Mouse (Mus musculus) MEL (cell line): ENCODE data around the gene Pla2g4b. TPM values are rescaled to one million over a fixed set of nuclear protein-coding genes. Genes with fewer than 3 reads are reported as not detected.

Experiments used
- DNase-seq: peaks from one replicate; pipeline ENCODE4 v3.0.0; 2011; ENCODE audit warnings: low read depth, low spot score
- H3K27ac ChIP-seq: 2 replicates; pipeline ENCODE4 v1.5.1; 2012; ENCODE audit warnings: low read depth, mild to moderate bottlenecking, control low read depth, low read length, moderate library complexity; ENCODE audit not compliant: control insufficient read depth
- H3K27me3 ChIP-seq, 2 experiments: fragments of 150-350 bp in 1 of 2; sonication (generic) in 1 of 2; 2 replicates each; pipeline ENCODE4 v1.6.1; 2012; ENCODE audit warnings: low read length in 2 of 2, mild to moderate bottlenecking in 2 of 2, improper control_type of control experiment in 1 of 2, moderate library complexity in 1 of 2; ENCODE audit not compliant: insufficient read depth in 2 of 2, control insufficient read depth in 1 of 2
- H3K36me3 ChIP-seq, 2 experiments: 2 replicates each; pipeline ENCODE4 v1.6.1; 2012 to 2014; ENCODE audit warnings: low read length in 2 of 2, improper control_type of control experiment in 1 of 2, inconsistent platforms in 1 of 2, mild to moderate bottlenecking in 1 of 2; ENCODE audit not compliant: insufficient read depth in 2 of 2, control insufficient read depth in 1 of 2
- H3K4me1 ChIP-seq, 2 experiments: fragments of 150-350 bp in 1 of 2; sonication (generic) in 1 of 2; 2 replicates each; pipeline ENCODE4 v1.6.1; 2012; ENCODE audit warnings: low read length in 2 of 2, improper control_type of control experiment in 1 of 2, mild to moderate bottlenecking in 1 of 2; ENCODE audit not compliant: insufficient read depth in 2 of 2, control insufficient read depth in 1 of 2
- H3K4me3 ChIP-seq, 2 experiments: fragments of 150-350 bp in 1 of 2; sonication (generic) in 1 of 2; 2 replicates each; pipeline ENCODE4 v1.5.1; 2012; ENCODE audit warnings: low read depth in 2 of 2, low read length in 2 of 2, mild to moderate bottlenecking in 2 of 2, moderate library complexity in 2 of 2, control low read depth in 1 of 2, improper control_type of control experiment in 1 of 2; ENCODE audit not compliant: control insufficient read depth in 1 of 2, insufficient read depth in 1 of 2
- H3K79me2 ChIP-seq: 2 replicates; pipeline ENCODE4 v1.6.1; 2012; ENCODE audit warnings: mild to moderate bottlenecking, low read length, moderate library complexity; ENCODE audit not compliant: control insufficient read depth, poor library complexity, insufficient read depth
- H3K9ac ChIP-seq: 2 replicates; pipeline ENCODE4 v1.6.1; 2012; ENCODE audit warnings: low read depth, mild to moderate bottlenecking, control low read depth, low read length, moderate library complexity; ENCODE audit not compliant: control insufficient read depth, poor library complexity, severe bottlenecking
- H3K9me3 ChIP-seq: fragments of 150-350 bp; sonication (generic); replicated peaks from 2 replicates; pipeline ENCODE4 v1.6.1; 2012; ENCODE audit warnings: mild to moderate bottlenecking, low read length, improper control_type of control experiment, moderate library complexity; ENCODE audit not compliant: insufficient read depth
- CHD2 ChIP-seq: IDR thresholded peaks from 2 replicates; pipeline ENCODE4 v1.6.1; 2011; ENCODE audit warnings: low read length, improper control_type of control experiment
- ELF1 ChIP-seq: IDR thresholded peaks from 2 replicates; pipeline ENCODE4 v1.6.1; 2014; ENCODE audit warnings: low read depth, mild to moderate bottlenecking, inconsistent platforms, low read length, improper control_type of control experiment, moderate library complexity
- EP300 ChIP-seq, 2 experiments: IDR thresholded peaks; 2 replicates each; pipeline ENCODE4 v1.6.1; 2011; ENCODE audit warnings: improper control_type of control experiment in 2 of 2, low read length in 2 of 2, low read depth in 1 of 2, mild to moderate bottlenecking in 1 of 2
- ETS1 ChIP-seq: IDR thresholded peaks from 2 replicates; pipeline ENCODE4 v1.6.1; 2012; ENCODE audit warnings: low read depth, mild to moderate bottlenecking, inconsistent platforms, low read length, improper control_type of control experiment, moderate library complexity
- GATA1 ChIP-seq: IDR thresholded peaks from 2 replicates; pipeline ENCODE4 v1.6.1; 2011; ENCODE audit warnings: low read depth, low read length, improper control_type of control experiment
- HCFC1 ChIP-seq: IDR thresholded peaks from 2 replicates; pipeline ENCODE4 v1.6.1; 2012; ENCODE audit warnings: low read depth, mild to moderate bottlenecking, inconsistent platforms, low read length, improper control_type of control experiment, moderate library complexity
- MAFK ChIP-seq: IDR thresholded peaks from 2 replicates; pipeline ENCODE4 v1.6.1; 2011; ENCODE audit warnings: low read depth, mild to moderate bottlenecking, low read length, improper control_type of control experiment, borderline replicate concordance
- MXI1 ChIP-seq: IDR thresholded peaks from 2 replicates; pipeline ENCODE4 v1.6.1; 2011; ENCODE audit warnings: mild to moderate bottlenecking, low read depth, low read length, improper control_type of control experiment
- MYC ChIP-seq: IDR thresholded peaks from 2 replicates; pipeline ENCODE4 v1.6.1; 2011; ENCODE audit warnings: low read depth, mild to moderate bottlenecking, low read length, improper control_type of control experiment, moderate library complexity
- NELFE ChIP-seq: IDR thresholded peaks from 2 replicates; pipeline ENCODE4 v1.6.1; 2011; ENCODE audit warnings: low read depth, low read length, improper control_type of control experiment
- POLR2A ChIP-seq, 2 experiments: IDR thresholded peaks; 2 replicates each; pipeline ENCODE4 v1.6.1; 2011 to 2012; ENCODE audit warnings: low read length in 2 of 2, mild to moderate bottlenecking in 2 of 2, control low read depth in 1 of 2, improper control_type of control experiment in 1 of 2, low read depth in 1 of 2, moderate library complexity in 1 of 2; ENCODE audit not compliant: control insufficient read depth in 1 of 2, insufficient read depth in 1 of 2, poor library complexity in 1 of 2
- POLR2AphosphoS2 ChIP-seq: IDR thresholded peaks from 2 replicates; pipeline ENCODE4 v1.6.1; 2011; ENCODE audit warnings: low read length, improper control_type of control experiment
- POLR2AphosphoS5 ChIP-seq: IDR thresholded peaks from 2 replicates; pipeline ENCODE4 v1.6.1; 2012; ENCODE audit warnings: low read depth, borderline replicate concordance, mild to moderate bottlenecking, inconsistent platforms, low read length, moderate library complexity, mixed read lengths
- SIN3A ChIP-seq: IDR thresholded peaks from 2 replicates; pipeline ENCODE4 v1.6.1; 2012; ENCODE audit warnings: low read length, improper control_type of control experiment, inconsistent platforms
- SMC3 ChIP-seq: IDR thresholded peaks from 2 replicates; pipeline ENCODE4 v1.6.1; 2011; ENCODE audit warnings: low read depth, low read length, improper control_type of control experiment
- TAL1 ChIP-seq: IDR thresholded peaks from 2 replicates; pipeline ENCODE4 v1.6.1; 2012; ENCODE audit warnings: mild to moderate bottlenecking, inconsistent platforms, low read length, moderate library complexity, mixed read lengths
- TBP ChIP-seq: IDR thresholded peaks from 2 replicates; pipeline ENCODE4 v1.8.0; 2011; ENCODE audit warnings: low read depth, low read length, improper control_type of control experiment
- UBTF ChIP-seq: IDR thresholded peaks from 2 replicates; pipeline ENCODE4 v1.6.1; 2012; ENCODE audit warnings: low read depth, mild to moderate bottlenecking, inconsistent platforms, low read length, improper control_type of control experiment, moderate library complexity, borderline replicate concordance; ENCODE audit not compliant: insufficient read depth
- USF1 ChIP-seq: IDR thresholded peaks from 2 replicates; pipeline ENCODE4 v1.6.1; 2014; ENCODE audit warnings: low read depth, mild to moderate bottlenecking, inconsistent platforms, low read length, improper control_type of control experiment, moderate library complexity
- USF2 ChIP-seq, 2 experiments: IDR thresholded peaks; 2 replicates each; pipeline ENCODE4 v1.6.1; 2011 to 2012; ENCODE audit warnings: improper control_type of control experiment in 2 of 2, low read length in 2 of 2, borderline replicate concordance in 1 of 2, inconsistent platforms in 1 of 2, low read depth in 1 of 2, mild to moderate bottlenecking in 1 of 2; ENCODE audit not compliant: insufficient read depth in 1 of 2
- ZC3H11A ChIP-seq: IDR thresholded peaks from 2 replicates; pipeline ENCODE4 v1.6.1; 2012; ENCODE audit warnings: low read depth, mild to moderate bottlenecking, inconsistent platforms, low read length, improper control_type of control experiment
- ZKSCAN1 ChIP-seq: IDR thresholded peaks from 2 replicates; pipeline ENCODE4 v1.6.1; 2012; ENCODE audit warnings: low read depth, mild to moderate bottlenecking, inconsistent platforms, low read length, improper control_type of control experiment, moderate library complexity
- ZMIZ1 ChIP-seq: IDR thresholded peaks from 2 replicates; pipeline ENCODE4 v1.6.1; 2012; ENCODE audit warnings: low read depth, mild to moderate bottlenecking, inconsistent platforms, low read length, improper control_type of control experiment, moderate library complexity
- polyA plus RNA-seq, 2 experiments: library from polyadenylated mRNA; stranded (reverse) in 1 of 2; unstranded in 1 of 2; fragments of >175 nt in 1 of 2; fragments of >200 nt in 1 of 2; gene quantifications; 2 replicates each; pipeline versions ENCODE4 v1.2.1 to v1.2.4; 2012; ENCODE audit warnings: low replicate concordance in 2 of 2, low read depth in 1 of 2; ENCODE audit not compliant: insufficient read length in 2 of 2, insufficient read depth in 1 of 2, missing spikeins in 1 of 2
- total RNA-seq: library from RNA; depleted of rRNA; stranded (reverse); fragments of 300-350 nt; gene quantifications from 2 replicates; pipeline ENCODE4 v1.2.3, GENCODE M21; 2012

The Pla2g4b gene
- total and polyA plus RNA-seq, 3 experiments, result 0.32 to 0.54 TPM; not detected in 1

- Histone ChIP-seq H3K36me3 (peaks cover 0 to 32% of the 10 kb centered on the region in 2 experiments; a peak in 2 of 4 replicates), H3K9ac (no peak overlapping the region), H3K27me3 (no peaks in the 10 kb centered on the region), H3K4me3 (no peak overlapping the region), H3K4me1 (peaks cover 13 to 29% of the 10 kb centered on the region in 2 experiments), H3K9me3 (no peaks in the 10 kb centered on the region), H3K79me2 (no peaks in the 10 kb centered on the region), H3K27ac (no peak overlapping the region)
- no peak for DNase-seq
- TF ChIP-seq GATA1, result no peak
- no peak for TF ChIP-seq MYC
- no peak for TF ChIP-seq TAL1
- no peak for TF ChIP-seq SMC3
- TF ChIP-seq SIN3A, result no peak
- no peak for TF ChIP-seq CHD2
These were observed 15.6 kb upstream of the Pla2g4b start for GRCm38 (mm10) chr2:120017599-120017998.

- Histone ChIP-seq H3K27ac (no peak overlapping the region), H3K4me1 (peaks cover 0 to 7% of the 10 kb centered on the region in 2 experiments; a peak in 2 of 4 replicates), H3K36me3 (peaks cover 0 to 3% of the 10 kb centered on the region in 2 experiments; a peak in 1 of 4 replicates), H3K4me3 (no peak overlapping the region), H3K9ac (no peak overlapping the region), H3K27me3 (no peaks in the 10 kb centered on the region), H3K79me2 (no peaks in the 10 kb centered on the region; the same call in 1 of the 2 replicates), H3K9me3 (no peaks in the 10 kb centered on the region)
- TF ChIP-seq ETS1, result no peak
- TF ChIP-seq ZKSCAN1, result no peak
- no peak for TF ChIP-seq SMC3
- TF ChIP-seq UBTF, result no peak
- TF ChIP-seq SIN3A, result no peak
- no peak for TF ChIP-seq MYC
- no peak for TF ChIP-seq CHD2
- DNase-seq, result no peak
These were observed 8.9 kb upstream of the Pla2g4b start for GRCm38 (mm10) chr2:120024337-120024736.

- H3K27me3 ChIP-seq, result no peaks in the 10 kb centered on the region
- peak within 1 kb of the TSS; percentile 66 for H3K27ac ChIP-seq
- H3K36me3 ChIP-seq, result peaks cover 0 to 3% of the 10 kb centered on the region in 2 experiments; a peak in 1 of 4 replicates
- peak within 1 kb of the TSS; percentile 73 to 92 for H3K4me3 ChIP-seq
- H3K9me3 ChIP-seq, result no peaks in the 10 kb centered on the region
- H3K79me2 ChIP-seq, result no peaks in the 10 kb centered on the region; the same call in 1 of the 2 replicates
- peak within 1 kb of the TSS; percentile 78 for H3K9ac ChIP-seq
- H3K4me1 ChIP-seq, result peaks cover 0 to 12% of the 10 kb centered on the region in 2 experiments; a peak in 2 of 4 replicates
- peak; percentile 96 for DNase-seq
- TF ChIP-seq POLR2AphosphoS5 (no peak), TBP (no peak), ETS1 (no peak), NELFE (peak; percentile 72), POLR2AphosphoS2 (peak; percentile 37; the same call in 1 of the 2 replicates), MAFK (no peak), USF2 (IDR thresholded peaks at IDR 0.05; ENCODE audit: borderline replicate concordance in 1 of 2, insufficient read depth in 1 of 2, low read depth in 1 of 2, low read length in 2 of 2) (no peak), ZC3H11A (no peak), UBTF (no peak), SIN3A (0 out of 2 replicates have a peak, but pooled peaks have one; percentile 1), ZMIZ1 (0 out of 2 replicates have a peak, but pooled peaks have one; percentile 33), USF1 (no peak), HCFC1 (no peak), EP300 (IDR thresholded peaks at IDR 0.05; ENCODE audit: low read depth in 1 of 2, low read length in 2 of 2) (no peak), TAL1 (no peak), MXI1 (0 out of 2 replicates have a peak, but pooled peaks have one; percentile 11), ELF1 (no peak), POLR2A (IDR thresholded peaks at IDR 0.05; ENCODE audit: control insufficient read depth in 1 of 2, insufficient read depth in 1 of 2, low read depth in 1 of 2, low read length in 2 of 2, poor library complexity in 1 of 2) (peak; percentile 75 to 93; a peak in 3 of 4 replicates)
These were observed 6.0 kb upstream of the Pla2g4b start, which contains the start of the genes Jmjd7 and Gm28042 for GRCm38 (mm10) chr2:120026984-120027949. TSS of gene Jmjd7 (plus strand) at chr2:120027483. TSS of gene Gm28042 (plus strand) at chr2:120027493.
